Mouse (Mus musculus): Measurements from ENCODE around the gene Asic2.
"Not testable (repeated sequence)": the region's sequence is repeated elsewhere in the genome, so short reads cannot be mapped to it uniquely, and the experiment has no call there.

The Asic2 gene

DNA sequence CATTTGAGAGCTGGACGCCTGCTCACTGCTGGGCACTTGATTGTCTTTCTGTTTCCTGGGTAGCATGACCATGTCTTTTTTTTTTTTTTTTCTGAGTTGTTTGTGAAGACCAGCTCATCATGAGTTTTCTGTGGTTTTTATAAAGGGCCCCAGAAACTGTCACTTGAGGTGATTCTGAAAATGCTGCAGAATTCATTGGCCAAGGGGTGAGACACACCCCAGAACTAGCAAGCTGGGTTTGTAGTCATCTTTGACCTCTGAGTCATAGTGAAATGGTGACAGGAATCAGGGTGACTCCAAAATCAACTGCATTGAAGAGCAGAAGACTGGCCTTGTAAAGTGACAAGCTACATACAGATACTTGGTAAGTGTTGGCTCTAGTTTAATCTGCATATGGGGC, 521.9 kb downstream of the Asic2 start:
- DNase-seq (ENCODE audit: low spot score): no peak

- DNase-seq (ENCODE audit: low spot score): no peak
These were observed 541.4 kb downstream of the Asic2 start for GRCm38 (mm10) chr11:81426857-81427256.

DNA sequence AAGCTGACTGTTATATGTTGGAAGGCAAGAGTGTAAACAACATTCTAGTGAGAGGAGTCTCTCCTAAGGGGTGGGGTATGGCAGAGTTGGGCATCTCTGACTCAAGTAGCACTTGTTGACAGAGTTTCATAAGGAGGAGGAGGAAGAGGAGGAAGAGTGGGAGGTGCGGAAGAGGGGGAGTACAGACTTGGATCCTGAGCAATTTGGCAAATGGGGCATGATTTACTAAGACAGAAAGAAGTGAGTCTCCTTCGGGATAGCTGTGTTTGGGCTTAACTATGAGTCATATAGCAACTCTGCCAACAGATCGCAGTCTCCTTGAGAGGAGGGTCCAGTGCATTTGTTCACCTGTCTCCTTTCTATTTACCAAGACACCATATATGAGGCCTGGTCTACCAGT, 549.1 kb downstream of the Asic2 start:
- DNase-seq (ENCODE audit: low spot score): no peak

- DNase-seq (ENCODE audit: low spot score): no peak
These were observed 550.2 kb downstream of the Asic2 start for GRCm38 (mm10) chr11:81418027-81418426.

DNA sequence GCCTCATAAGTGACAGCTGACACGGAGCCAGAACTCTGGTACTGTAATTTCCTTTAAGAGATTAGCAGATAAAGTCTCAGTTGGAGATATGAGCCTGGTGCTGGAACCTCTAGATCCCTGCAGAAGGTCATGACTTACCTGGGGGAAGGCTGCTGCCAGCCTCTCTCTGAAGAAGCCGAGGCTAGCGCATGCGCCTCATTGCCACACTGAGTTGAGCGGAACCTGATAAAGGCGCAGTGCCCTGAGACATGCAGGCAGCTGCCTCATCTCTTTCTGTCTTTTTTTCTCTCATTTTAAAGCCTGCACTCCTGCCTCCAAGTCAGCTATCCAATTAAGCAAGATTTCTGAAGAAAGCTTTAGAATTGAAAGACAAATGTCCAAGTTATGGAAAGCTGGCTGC, 551.9 kb downstream of the Asic2 start:
- no peak for DNase-seq (ENCODE audit: low spot score)

- no peak for DNase-seq (ENCODE audit: low spot score)
These were observed 553.7 kb downstream of the Asic2 start for GRCm38 (mm10) chr11:81414596-81414995.

- DNase-seq (ENCODE audit: low spot score): no peak
These were observed 557.0 kb downstream of the Asic2 start for GRCm38 (mm10) chr11:81411251-81411650.

- DNase-seq (ENCODE audit: low spot score): no peak
These were observed 562.3 kb downstream of the Asic2 start for GRCm38 (mm10) chr11:81405951-81406350.

GRCm38 (mm10) chr11:81402263-81402662, 566.0 kb downstream of the Asic2 start:
- no peak for DNase-seq (ENCODE audit: low spot score)

GRCm38 (mm10) chr11:81392855-81393254, 575.4 kb downstream of the Asic2 start:
- no peak for DNase-seq (ENCODE audit: low spot score)

DNA sequence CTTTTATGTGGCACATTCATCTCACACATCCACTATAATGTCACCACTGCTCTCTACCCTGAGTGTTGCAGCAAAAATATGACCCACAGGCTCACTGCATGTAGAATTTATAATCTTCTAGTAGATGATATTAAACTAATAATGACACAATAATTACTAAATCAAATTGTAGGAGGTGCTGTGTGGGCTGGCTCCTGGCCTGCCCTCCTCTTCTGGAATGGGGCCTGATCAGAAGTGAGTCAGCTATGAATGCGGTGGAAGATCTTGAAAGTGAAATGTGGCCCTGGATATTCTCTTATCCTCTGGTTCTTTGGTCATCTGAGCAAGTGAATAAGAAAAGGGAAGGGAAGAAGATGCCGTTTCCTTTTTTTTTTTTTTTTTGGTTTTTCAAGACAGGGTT, 582.1 kb downstream of the Asic2 start:
- DNase-seq (ENCODE audit: low spot score): no peak

GRCm38 (mm10) chr11:81385547-81385946, 582.7 kb downstream of the Asic2 start:
- DNase-seq (ENCODE audit: low spot score): no peak

- no peak for DNase-seq (ENCODE audit: low spot score)
These were observed 593.4 kb downstream of the Asic2 start for GRCm38 (mm10) chr11:81374841-81375240.

DNA sequence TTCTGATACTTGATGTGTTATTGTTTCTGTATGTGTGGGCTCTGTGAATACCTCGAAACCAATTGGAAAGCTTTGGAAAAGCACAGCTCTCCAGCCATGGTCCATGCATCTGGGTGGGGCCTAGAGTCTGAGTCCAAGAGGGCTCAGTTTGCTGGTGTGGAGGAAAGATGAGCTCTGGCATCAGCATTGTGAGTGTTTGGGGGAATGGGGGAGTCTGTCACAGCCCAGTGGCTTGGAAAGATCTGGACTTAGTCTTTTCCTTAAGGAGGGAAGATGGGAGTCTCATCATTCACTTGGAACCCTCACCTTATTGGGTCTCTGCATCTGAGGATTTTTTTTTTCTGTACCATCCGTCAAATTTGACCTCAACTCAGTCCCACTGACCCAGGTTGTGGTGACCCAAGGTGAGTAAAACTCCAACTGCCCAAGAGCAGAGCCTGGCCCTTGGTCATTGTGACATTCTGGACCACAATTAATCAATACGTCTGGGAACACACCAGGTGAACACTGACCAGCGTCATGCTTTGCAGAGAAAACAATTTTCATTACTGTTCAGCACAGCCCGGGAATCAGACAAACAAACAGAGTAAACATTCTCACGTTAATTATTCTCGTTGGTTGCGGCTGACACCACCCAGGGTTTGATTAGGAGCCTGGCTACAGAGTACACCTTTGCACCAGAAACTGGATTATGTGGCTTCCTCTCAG, 594.1 kb downstream of the Asic2 start:
- no peak for DNase-seq (ENCODE audit: low spot score)

DNA sequence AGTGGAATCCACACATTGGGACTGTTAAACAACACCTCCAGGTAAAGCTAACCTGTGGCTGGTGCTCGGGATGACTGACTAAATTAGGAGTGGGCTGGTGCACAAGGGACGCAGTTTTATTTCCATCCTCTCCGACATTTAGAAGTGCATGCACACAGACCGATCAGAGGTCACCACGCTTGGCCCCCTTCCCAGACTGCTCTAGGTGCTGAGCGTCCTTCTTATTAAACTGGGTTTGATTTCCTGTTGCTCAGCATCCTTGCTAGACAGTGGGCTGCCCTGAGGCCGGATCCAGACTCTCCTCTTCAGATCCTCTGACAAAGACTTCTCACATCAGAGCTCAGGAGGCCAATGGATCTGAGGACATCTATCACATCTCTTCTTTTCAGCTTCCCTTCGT, 596.7 kb downstream of the Asic2 start:
- no peak for DNase-seq (ENCODE audit: low spot score)

DNA sequence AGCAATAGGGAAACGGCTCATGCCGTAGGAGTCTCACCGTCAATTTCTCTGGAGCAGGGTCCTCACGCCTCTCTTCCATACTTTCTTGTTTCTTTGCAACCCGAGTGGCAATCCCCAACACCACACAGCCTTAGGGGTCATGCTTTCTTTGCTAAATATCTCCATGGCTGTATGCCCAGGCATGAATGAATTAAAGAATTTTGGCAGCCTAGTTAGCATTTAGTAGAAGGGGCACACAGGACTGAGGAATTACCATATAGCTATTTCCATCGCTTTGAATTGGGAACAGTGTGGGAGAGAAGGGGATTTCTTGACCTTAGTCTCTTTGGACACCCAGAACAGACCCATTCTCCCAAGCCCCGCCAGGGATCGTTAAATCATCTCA, 597.8 kb downstream of the Asic2 start:
- no peak for DNase-seq (ENCODE audit: low spot score)

DNA sequence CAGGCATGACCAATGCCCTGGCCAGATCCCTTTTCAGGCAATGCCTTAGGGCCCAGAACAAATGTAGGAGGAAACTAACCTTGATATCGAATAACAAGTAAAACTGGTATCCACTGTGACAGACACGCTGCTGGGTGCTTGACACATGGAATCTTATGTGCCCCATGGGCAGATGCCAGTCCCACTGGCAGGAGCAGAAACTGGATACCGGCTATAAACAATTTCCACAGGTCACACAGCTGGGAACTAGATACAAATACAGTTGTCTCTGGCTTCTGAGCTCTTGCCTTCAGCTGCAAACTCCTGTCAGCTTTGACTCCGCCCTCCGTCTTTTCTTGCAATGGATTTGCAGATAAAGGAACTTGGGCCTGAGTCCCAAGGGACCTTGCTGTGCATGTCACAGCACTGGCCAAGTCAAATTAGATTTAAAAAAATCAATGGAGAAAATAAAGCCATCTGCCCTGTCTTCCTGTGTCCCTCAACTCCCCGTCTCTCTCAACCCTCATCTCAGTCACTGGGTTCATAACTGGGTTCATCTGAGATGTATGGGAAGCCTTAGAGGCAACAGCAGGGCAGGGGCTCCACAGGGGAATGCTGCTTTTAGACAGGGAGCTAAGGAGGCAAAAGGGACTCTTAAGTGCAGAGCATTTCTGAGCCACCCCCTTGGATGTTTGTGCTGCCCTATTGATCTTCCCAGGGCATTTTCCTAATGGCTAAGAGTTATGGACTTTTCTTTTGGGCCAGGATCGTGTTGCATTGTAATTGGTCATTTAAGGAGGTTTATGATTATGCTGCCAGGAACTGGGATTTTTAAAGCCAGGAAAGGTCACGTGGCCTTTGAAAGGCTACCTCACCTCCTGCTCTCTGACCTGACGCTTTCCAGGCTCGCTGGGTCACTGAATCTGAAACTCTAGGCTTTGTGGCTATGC, 598.5 kb downstream of the Asic2 start:
- no peak for DNase-seq (ENCODE audit: low spot score)

DNA sequence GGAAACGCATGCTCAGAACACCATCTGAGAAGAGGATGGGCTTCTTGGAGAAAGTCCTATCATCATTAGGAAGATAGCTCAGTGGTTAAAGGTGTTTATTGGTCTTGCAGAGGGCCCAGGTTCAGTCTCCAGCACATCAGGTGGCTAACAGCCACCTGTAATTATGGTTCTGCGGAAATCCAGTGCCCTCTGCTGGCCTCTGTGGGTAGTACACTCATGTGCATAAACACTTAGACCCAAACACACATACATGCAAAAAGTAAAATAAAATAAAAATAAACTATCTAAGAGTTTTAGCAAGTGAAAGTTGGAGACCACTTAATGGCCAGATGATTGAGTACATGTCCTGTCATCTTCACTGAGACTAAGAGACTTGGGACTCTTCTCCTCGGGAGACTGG, 603.8 kb downstream of the Asic2 start:
- no peak for DNase-seq (ENCODE audit: low spot score)

DNA sequence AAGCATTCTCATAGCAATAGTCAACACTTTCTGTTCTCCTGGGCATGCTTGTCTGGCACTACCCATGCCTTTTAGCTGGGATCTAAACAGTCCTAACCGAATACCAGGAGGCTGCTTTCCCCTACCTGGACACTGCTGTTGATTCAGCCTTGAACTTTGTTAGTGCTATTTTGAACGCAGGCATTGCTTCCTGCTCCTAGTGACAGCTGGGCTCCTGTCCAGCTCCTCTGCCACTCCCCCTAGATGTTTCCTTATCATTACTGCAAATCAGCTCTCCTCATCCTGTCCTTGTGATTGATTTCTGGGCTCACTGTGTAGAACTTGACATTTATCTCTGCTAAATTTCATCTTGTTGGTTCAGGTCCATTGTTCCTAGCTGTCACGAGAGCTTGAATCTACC, 605.8 kb downstream of the Asic2 start:
- no peak for DNase-seq (ENCODE audit: low spot score)

GRCm38 (mm10) chr11:81361040-81361439, 607.2 kb downstream of the Asic2 start:
- DNase-seq (ENCODE audit: low spot score): no peak

DNA sequence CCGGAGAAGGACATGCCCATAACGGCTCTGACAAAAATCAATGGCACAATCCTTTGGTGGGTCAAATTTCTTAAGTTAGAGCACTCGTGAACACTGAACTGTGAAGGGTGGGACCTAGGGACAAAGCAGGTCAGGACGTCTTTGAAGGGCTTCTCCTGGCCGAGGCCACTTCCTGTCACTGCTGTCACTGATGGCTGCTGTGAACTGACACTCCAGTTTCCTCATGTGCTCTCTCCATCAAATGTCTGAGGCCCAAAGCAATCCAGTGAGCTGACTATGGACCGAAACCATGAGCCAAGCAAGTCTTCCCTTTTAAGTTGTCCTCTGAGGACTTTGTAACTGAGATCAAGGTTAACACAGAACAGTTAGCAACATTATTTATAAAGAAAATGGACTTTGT, 617.8 kb downstream of the Asic2 start:
- DNase-seq (ENCODE audit: low spot score): not testable (repeated sequence)

DNA sequence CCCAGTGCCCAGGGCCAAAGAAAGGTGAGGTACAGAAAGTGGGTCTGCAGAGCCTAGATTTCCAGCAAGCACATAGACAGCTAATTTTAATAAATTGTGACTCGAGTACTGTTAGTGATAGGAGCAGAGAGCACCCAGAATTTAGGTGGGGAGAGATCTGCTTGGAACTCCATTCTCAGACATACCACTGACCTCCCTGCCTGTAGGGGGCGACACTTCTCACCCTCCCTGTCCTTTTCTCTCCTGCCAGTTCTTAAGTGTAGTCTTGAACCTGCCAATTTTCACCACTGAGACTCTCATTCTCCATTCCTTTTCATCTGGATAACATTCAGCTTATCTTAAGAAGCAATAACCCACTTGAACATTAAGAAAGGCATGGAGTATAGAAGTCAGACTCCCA, 636.3 kb downstream of the Asic2 start:
- DNase-seq (ENCODE audit: low spot score): no peak

GRCm38 (mm10) chr11:81330982-81331381, 637.3 kb downstream of the Asic2 start:
- no peak for DNase-seq (ENCODE audit: low spot score)

All from T-cell, adult 2 months (primary cell).